Mouse (Mus musculus) left cerebral cortex, postnatal 4 days (tissue): ENCODE results near the gene Lin52. TPM values are rescaled to one million over a fixed set of nuclear protein-coding genes. Genes with fewer than 3 reads are reported as not detected.
A peak's percentile ranks its signal among the peaks of the same experiment; 100 is the strongest.

Experiments
- DNase-seq: peaks from one replicate; pipeline ENCODE4 v3.0.0-alpha.2; 2022
- intact Hi-C: fragments of 180-260 bp; cut with DNase I; formaldehyde crosslinking; loops from one replicate; pipeline ENCODE4 v1.15.1; 2025
- total RNA-seq, 2 experiments: library from RNA; stranded (reverse); gene quantifications; 2 replicates each; pipeline ENCODE4 v1.2.3; 2021

Lin52 gene
- total RNA-seq = 10 to 100 TPM; 12.7 to 15.0 TPM

DNA sequence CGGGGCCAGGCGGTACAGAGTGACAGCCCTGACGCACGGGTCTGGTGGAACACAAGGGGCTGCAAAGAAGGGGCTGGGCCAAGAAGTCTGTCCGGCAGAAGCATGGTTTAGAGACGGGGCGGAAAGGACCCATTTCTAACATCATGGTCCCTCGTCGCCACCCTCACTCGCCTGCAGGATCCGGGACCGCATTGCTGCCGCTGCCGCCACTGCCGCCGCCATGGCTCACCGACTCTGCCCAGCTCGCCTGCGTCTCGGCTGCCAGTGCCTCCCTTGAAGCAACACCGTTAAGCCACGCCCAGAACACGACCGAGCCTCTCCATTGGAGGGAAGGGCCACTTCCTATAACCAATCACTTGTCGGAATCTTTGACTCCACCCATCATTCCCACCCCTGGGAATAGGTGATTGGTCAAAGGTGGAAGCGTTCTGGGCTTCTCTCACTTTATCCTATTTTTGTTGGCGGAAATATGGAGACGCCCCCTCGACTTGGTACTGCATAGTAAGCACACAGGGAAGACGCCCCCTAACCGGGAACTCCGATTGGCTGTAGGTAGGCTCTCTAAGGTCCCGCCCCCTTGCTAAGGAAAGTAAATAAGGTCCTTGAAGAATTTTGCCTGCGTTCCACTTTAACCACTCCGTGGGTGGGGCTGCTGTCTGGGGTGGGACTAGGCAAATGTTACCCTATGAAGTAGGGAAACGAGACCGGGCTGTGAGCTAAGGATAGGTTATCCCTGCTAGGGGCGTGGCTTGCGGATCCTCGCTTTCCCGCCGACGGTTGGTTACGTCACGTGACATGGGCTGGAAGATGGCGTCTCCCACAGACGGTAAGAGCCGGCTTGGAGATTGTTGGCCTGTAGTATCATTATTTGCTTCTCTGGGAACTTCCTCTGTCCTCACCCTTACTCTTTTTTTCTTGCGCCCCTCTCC is at the start of gene Lin52, which contains the start of gene Aldh6a1:
Gene Lin52 (plus strand): TSS at position 705 of the 929 bp plus-strand sequence.
Gene Aldh6a1 (minus strand): TSS at position 287 of the 929 bp plus-strand sequence.
- DNase-seq = peak; percentile 96
- intact Hi-C loops = no loop called here

DNA sequence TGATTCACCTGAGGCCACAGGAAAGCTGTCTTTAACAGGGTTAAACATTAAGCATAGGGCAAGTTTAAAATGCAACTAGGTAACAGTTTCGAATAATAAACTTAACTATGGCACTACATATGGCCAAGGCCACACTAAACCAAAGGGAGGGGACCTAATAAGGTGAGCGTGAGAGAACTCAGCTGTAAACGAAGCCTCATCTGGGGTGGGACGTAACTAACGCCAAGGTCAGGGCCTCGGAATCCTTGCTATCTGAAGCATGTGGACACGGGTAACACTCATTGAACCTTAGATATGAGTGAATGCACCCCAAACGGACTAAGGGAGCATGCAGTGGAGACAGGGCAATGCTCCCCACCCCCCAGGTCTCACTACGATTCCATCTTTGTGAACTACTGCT is 48.3 kb upstream of the Lin52 start:
- DNase-seq = no peak
- intact Hi-C loops = no loop called here

DNA sequence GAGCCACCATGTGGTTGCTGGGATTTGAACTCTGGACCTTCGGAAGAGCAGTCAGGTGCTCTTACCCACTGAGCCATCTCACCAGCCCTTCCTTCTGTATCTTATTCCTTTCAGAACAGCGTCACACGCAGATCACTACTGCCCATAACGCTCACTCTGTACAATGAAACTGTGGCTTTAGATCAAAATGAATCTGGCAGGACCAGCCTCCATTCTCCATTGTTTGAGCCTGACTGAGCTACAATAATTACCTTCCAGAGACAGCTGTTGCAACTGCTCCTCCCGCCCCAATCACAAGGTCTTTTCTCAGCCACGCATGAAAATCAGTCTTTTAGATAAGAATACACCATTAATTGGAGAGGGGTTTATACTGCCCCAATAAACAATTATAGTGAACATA is 46.7 kb upstream of the Lin52 start:
- intact Hi-C loops = no loop called here
- DNase-seq = no peak

DNA sequence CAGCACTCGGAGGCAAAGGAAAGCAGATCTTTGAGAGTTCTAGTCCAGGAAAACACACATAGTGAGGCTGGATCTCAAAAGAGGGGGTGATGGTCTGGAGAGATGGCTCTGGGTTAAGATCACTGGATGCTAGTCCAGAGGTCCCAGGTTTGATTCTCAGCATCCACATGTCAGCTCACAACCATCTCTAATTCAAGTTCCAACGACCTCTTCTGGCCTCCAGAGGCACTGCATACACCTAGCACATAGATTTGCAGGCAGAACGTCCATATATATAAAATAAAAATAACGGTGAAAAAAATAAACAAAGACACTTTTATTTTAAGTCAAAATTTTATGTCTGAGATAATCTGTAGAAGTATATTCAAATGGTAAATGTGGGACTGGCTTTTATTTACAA is 44.0 kb upstream of the Lin52 start:
- intact Hi-C loops = no loop called here
- no peak for DNase-seq

DNA sequence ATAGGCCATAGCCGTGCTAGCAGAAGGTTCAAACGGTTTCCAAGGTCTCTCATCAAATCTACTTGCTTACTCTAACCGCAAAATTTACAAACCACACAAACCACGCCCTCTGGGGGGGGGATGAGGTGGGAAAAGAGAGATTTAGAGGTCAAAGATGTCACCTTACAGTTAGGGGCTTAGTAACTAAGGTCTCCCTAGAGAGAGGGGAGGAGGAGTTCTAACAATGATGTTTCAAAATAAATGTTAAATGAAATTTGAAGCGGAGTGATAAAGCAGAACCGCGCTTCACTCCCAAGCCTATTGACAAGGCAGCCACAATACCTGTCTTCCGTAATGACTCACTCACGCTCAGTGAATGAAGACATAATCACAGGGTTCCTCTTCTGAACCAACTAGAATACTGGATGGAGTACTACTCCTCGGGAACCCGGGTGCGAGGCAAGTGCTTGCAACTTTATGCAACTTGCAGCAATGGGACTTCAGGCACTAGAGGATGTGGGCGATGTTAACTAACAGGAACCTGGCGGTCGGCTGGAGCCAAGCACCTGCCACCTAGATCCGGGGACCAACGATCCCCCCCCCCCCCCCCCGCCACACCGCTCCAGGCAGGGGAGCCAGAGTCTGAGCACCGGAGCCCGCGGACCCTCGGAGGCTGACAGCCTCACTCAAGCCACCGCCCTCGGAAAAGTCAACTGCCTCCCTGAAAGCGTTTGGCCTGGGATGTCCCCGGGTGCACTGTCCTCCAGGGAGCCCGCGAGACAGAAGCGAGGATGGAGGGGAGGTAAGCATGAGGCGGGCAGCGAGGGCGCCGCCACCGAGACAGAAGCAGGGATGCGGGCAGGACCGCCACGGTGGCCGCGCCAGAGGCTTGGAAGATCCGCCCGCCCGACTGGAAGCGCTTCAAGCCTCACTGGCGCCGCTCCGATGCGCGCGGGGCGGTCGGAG is 43.1 kb upstream of the Lin52 start:
- no peak for DNase-seq

DNA sequence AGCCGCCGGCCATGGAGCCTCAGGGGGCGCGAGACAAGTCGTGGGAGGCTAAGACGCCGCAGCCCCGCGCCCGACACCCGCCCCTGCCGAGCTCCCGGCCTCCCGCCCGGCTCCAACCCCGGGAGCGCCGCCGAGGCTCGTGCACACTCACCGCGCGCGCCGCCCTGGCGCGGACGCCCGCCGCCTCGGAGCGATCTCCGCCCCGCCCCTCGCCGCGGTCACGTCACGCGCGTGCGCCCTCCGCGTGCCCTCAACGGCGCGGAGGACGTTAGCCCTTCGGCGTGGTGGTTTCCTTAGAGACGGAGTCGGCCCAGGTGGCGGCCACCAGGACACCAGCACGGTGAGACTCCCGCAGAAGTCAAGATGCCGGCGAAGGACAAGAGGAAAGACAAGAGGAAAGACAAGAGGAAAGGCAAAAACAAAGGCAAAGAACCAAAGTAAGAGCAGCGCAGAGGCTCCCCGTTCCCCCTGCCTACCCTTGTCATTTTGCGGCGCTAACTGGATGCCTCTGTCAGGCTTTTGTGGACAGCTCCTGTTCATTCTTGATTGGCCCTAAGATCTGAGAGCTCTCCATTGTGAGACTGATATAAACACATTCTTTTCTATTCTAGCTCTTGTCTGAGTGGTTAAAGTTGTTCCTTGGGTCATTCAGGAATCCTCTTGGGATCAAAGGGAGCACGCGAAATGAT is 42.3 kb upstream of the Lin52 start, which contains the start of the genes Entpd5 and Bbof1:
Gene Entpd5 (minus strand): TSS at position 211 of the 689 bp plus-strand sequence.
Gene Bbof1 (plus strand): TSS at position 253 of the 689 bp plus-strand sequence.
- intact Hi-C loops = no loop called here
- DNase-seq = peak; percentile 89

More for the DNA sequence above, 43.1 kb upstream of the Lin52 start:
- intact Hi-C loops = no loop called here

DNA sequence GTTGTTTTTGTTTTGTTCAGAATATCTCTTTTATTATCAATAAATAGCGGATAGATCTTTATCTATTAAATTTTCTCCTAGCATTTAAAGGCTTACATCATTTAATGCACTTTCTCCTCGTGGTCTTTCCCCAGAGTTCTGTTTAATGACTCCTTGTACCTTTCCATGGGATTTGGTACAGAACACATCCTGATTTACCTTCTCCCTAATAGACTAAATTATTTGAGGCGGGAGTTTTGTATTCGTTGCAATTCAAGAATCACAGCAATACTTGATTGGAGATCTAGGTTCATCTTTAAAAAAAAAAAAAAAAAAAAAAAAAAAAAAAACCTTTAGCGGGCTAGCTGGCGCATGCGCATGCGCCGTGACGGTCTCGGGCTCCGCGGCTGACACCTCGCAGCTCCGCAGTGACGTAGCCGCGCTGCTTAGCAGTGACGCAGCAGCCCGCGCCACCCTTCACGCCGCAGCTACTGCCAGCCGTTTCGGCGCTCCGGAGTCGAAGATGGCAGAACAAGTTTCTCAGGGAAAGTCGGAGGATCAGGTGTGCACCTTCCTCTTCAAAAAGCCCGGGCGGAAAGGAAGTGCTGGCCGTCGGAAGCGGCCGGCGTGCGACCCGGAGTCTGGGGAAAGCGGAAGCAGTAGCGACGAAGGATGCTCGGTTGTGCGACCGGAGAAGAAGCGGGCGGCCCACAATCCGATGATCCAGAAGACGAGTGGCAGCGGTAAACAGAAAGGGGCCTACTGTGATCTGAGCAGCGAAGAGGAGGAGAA is 34.2 kb upstream of the Lin52 start, which contains the start of gene Rnf113a2:
Gene Rnf113a2 (plus strand): TSS at position 363 of the 771 bp plus-strand sequence.
- peak; percentile 89 for DNase-seq
- intact Hi-C loops = no loop called here

DNA sequence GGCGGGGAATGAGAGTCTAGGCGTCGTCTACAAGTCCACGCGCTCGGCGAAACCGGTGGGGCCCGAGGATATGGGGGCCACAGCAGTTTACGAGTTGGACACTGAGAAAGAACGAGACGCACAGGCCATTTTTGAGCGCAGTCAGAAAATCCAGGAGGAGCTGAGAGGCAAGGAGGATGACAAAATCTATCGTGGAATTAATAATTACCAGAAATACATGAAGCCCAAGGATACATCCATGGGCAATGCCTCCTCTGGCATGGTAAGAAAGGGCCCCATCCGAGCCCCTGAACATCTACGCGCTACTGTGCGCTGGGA is 33.7 kb upstream of the Lin52 start:
- intact Hi-C loops = no loop called here
- no peak for DNase-seq

DNA sequence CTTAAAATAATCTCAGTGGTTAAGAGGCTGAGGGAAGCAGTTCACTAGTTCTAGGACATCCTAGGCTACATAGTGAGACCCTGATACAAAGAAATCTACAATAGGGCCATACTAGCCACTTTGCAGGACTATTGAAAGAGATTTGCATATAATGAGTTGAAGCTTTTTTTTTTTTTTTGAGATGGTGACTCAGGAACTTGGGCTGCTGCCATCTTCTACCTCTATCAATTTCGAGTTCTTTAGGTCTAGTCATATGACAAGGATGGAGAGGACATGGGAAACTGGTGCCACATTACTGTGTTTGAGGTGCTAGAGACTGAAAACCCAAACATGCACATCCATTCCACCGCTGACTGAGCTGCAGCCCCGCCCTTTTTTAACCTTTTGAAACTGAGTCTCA is 27.2 kb upstream of the Lin52 start:
- intact Hi-C loops = no loop called here

DNA sequence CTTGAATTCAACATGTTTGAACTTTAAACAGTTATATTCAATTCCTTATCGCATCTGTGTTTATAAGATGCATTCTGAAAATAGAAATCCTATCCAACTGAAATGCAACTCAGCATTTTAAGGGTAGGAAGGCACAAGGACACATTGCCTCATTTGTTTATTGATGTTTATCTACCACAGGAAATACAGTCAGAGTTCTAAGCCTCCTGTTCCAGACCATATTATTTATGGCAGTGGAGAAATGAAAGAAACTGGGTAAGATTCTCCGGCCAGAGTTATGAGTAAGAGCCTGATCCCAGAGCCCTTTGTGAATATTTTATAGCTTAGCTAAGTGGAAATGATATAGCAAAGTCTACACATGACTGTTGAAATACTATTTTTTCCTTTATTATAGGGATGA is 21.4 kb upstream of the Lin52 start:
- intact Hi-C loops = no loop called here
- no peak for DNase-seq

More for the DNA sequence above, 27.2 kb upstream of the Lin52 start:
- DNase-seq = no peak

DNA sequence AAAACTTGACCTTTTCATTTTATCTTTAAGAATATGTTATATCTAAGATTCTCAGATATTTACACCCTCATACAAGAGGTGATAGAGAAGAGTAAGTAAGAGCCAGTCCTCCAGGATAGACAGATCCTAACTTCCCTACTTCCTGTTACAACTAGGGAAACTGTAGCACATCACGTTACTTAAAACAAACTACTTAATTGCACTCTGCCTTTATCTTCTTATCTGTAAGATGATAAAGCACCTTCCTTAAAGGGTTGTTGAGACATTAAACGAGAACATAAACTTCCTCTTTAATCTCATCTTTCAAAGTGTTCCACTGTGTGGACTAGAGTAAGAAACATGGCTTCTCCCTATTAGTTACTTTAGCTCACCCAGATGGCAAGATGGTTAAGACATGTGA is 12.5 kb upstream of the Lin52 start:
- no peak for DNase-seq
- intact Hi-C loops = no loop called here

DNA sequence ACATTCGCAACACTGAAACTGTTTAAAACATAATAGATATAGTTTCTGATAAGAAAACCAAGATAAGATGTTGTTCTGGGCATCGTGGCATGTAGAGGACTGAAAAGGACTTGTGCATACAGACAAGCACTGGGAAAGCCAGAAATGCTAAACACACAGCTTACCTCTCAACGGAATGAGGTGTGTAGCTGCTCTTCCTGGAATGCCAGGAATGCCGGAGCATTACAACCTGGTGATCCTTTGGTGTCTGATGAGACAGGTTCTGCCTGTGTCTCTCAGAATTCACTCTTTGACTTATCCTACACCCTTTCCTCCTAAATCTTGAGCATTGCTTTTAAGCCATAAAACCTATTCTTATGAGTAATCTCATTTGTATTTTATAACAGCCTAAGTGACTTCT is 8.7 kb upstream of the Lin52 start:
- DNase-seq = no peak
- intact Hi-C loops = no loop called here

DNA sequence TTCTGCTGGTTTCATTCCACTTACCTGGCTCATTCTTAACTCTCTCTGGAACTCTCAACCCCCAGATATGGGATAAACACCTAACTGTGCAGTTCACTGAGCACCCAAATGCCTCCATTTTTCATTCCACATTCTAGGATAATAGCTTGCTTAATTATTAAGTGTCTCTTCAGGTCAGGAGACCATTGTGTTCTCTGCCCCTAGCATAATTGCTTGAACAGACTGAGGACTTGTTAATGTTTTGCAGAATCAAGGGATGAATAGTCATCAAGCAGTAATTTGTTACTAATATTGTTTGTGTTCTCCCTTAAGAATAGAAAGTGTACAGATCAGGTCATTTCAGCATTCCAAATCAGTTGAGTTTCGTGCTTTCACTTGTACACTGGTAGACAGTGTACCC is 3.8 kb upstream of the Lin52 start:
- intact Hi-C loops = no loop called here

DNA sequence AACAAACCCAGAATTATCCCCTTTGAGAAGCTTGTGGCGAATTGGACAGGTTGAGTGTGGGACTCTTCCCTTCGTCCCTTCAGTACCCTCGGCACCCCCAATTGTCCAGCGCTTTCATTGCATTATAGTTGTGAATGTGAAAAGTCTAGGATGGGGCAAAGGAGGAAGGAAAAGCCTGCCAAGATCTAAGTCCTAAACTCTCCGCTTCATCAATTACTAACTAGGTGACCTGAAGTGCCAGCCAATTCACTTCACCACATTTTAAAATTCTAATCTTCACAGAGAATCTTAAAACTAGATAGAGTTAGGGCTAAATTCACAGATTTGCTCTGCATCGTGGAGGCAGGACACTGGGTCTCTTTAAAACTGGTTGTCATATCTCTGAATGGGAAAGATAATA is 3.0 kb upstream of the Lin52 start:
- DNase-seq = no peak
- intact Hi-C loops = no loop called here

More for the DNA sequence above, 3.8 kb upstream of the Lin52 start:
- no peak for DNase-seq

DNA sequence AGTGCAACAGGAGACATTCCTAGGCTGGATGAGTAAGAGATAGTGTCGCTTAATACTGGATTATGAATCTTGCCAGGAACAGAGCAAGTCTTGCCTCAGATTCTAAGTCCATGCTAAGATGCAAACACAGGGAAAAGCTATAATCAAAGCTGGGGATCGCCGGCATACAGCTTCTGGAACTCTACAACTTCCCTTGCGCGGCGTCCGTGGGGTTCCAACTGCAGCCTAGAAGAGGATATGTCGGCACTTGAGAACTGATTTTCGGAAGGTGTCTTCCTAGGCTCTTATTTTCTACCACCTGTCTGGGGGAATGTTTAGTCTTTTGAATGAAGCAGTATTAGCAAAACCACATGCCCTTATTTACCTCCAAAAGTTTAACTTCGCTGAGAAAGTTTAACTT is 1.3 kb upstream of the Lin52 start:
- intact Hi-C loops = no loop called here
- no peak for DNase-seq

DNA sequence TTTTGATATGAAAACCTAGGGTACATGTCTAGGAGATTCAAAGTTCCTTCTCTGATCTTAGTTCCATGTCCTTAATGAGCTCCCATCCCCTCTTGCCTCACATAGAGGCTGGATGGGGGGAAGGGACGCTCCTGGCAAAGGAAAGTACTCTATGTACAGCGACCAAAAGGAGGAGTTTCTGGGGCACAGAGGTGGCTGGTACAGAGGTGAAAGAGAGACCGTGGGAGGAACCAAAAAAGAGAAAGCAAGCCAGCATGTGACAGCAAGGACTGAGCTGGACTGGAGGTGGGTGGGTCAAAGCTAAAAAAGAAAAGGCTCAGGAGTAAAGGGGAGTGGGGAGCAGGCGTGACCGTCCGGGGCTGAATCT is 888 bp upstream of the Lin52 start:
- intact Hi-C loops = no loop called here
- DNase-seq = no peak

DNA sequence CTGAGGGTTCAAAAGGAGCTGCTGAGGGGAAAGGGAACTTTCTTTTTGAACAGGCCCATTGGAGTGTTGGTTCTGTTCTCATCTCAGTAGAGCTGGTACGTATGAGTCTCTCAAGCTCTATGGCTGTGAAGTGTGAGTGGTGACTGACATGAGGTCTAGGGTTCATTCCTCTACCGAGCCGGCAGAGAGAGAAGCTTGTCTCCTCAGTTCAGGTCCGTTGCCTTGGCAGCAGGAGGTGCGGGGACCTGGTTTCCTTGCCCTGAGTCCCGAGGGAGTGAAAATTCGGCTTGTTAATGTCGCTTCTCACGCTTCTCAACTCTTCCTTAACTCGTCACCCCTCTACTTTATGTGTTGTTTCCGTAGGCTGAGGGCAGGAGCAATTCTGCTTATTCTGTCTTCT is 579 bp downstream of the Lin52 start:
- intact Hi-C loops = no loop called here
- peak; percentile 12 for DNase-seq

DNA sequence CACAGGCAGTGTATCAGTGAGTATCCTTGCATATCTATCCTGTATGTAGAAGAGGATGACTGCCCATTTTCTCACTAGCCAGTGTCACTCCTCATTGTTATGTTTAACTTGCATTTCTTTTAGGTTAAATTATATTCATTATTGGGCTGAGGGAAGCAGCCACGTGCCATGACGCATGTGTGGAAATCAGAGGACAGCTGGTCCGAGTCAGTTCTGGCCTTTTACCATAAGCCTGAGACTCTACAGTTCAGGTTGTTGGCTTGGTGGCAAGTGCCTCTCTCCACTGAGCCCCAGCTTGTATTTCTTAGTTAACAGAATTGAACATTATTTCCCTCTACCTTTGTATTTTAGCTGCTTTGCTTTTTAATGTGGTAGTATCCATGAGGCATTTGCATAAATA is 5.7 kb downstream of the Lin52 start:
- DNase-seq = no peak
- intact Hi-C loops = no loop called here

DNA sequence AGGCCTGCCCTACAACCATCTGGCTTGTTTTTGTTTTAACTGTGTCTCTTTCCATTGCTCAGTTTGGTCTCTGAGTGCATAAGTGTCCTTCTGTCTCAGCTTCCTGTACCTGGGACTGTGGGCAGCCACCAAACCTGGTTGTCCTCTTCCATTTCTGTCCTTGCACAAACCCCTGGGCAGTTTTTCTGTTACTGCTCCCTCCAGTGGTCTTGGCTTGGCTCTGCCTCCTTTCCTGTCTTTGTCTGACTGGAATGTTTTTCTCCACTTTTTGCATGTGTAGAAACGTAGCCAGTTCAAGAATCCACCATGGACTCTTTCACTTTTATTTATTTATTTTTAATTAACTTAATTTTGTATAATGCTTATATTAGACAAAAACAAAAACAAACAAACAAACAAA is 8.6 kb downstream of the Lin52 start:
- no peak for DNase-seq
- intact Hi-C loops = no loop called here

DNA sequence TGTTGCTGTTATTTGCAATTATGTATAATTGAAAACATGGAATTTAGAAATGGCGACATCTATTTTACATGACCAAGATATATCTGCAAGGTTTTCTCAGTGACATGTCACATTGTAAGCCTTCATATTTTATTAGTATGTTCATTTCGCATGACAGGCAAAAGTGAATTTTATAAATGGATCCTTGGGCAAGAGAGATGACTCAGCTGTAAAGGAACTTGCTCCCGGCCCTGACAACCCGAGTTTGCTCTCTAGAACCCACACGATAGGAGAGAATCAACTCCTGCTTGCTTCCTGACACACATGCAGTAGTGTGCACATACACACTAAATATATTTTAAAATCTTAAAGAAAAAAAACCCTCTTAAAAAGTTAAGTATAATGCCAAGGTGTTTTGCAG is 10.2 kb downstream of the Lin52 start:
- intact Hi-C loops = no loop called here
- DNase-seq = no peak
